Mouse (Mus musculus): Measurements from ENCODE around the gene Specc1l. TPM values are rescaled to one million over a fixed set of nuclear protein-coding genes. Genes with fewer than 3 reads are reported as not detected.
A peak's percentile ranks its signal among the peaks of the same experiment; 100 is the strongest.

Gene Specc1l
- polyA plus RNA-seq, 1 experiment from 2014 or later, result 20.4 TPM

DNA sequence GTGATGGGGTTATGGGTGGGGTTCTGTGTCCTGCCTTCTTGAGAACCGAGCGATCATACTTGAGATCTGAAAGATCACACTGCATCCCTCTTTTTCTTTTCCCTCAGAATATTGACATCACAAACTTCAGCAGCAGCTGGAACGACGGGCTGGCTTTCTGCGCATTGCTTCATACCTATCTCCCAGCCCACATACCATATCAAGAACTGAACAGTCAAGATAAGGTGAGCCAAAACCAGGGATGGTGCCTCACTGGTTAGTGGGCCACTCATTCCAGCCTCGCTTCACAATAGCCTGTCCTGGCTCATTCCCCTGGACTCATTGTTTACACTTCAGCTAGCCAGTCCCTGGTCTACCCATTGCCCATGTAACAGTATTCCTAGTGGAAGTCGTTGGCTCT lies 95.3 kb downstream of the Specc1l start:
- Histone ChIP-seq H3K36me3 (ENCODE audit: control insufficient read depth, insufficient read depth) (peaks cover 32% of the 10 kb centered on the region), H3K9me3 (replicated peaks; ENCODE audit: control insufficient read depth, low read length) (no peaks in the 10 kb centered on the region)

DNA sequence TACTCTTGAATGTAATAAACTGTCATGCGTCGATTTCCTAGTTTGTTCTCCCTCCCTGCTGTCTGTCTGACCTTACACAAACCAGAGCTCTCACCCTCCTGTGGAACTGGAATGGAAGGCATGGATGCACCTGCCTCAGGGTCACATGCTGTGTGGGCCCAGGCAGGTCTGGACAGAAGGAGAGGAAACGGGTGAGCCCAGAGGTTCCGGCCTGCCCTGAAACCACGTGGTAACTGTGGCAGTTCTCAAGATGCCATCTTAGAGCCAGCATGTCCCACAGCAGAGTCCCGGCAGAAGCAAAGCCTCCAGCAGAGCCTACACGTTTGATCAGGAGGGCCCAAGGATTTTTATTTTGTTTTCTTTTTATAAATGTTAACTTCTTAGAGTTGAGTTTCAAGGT lies 100.5 kb downstream of the Specc1l start:
- no peak overlapping the region for H3K9ac ChIP-seq (ENCODE audit: low read length)
- H3K4me1 ChIP-seq (ENCODE audit: control insufficient read depth, insufficient read depth, low read length), result peaks cover 20% of the 10 kb centered on the region
- no peak overlapping the region for H3K4me3 ChIP-seq (ENCODE audit: low read length)
- WGBS, result 76% methylated on average over 7 of the region's 7 CpGs
- peaks cover 29% of the 10 kb centered on the region for H3K36me3 ChIP-seq (ENCODE audit: control insufficient read depth, insufficient read depth)
- H3K9me3 ChIP-seq (replicated peaks; ENCODE audit: control insufficient read depth, low read length), result no peaks in the 10 kb centered on the region
- H3K4me2 ChIP-seq (ENCODE audit: low read depth, low read length), result no peak overlapping the region
- no peak for ATAC-seq (replicated peaks; ENCODE audit: extremely low read depth, insufficient read depth, low FRiP score)
- H3K27me3 ChIP-seq (ENCODE audit: control insufficient read depth, insufficient read depth, low read length), result no peaks in the 10 kb centered on the region
- H3K27ac ChIP-seq (ENCODE audit: low read length), result no peak overlapping the region

More for the DNA sequence above, 95.3 kb downstream of the Specc1l start:
- Histone ChIP-seq H3K4me2 (ENCODE audit: low read depth, low read length) (no peak overlapping the region), H3K9ac (ENCODE audit: low read length) (no peak overlapping the region), H3K4me1 (ENCODE audit: control insufficient read depth, insufficient read depth, low read length) (peaks cover 15% of the 10 kb centered on the region; the same call in 1 of the 2 replicates), H3K27me3 (ENCODE audit: control insufficient read depth, insufficient read depth, low read length) (no peaks in the 10 kb centered on the region), H3K27ac (ENCODE audit: low read length) (no peak overlapping the region), H3K4me3 (ENCODE audit: low read length) (no peak overlapping the region)
- 82% methylated on average over 7 of the region's 7 CpGs for WGBS
- ATAC-seq (replicated peaks; ENCODE audit: extremely low read depth, insufficient read depth, low FRiP score), result no peak

DNA sequence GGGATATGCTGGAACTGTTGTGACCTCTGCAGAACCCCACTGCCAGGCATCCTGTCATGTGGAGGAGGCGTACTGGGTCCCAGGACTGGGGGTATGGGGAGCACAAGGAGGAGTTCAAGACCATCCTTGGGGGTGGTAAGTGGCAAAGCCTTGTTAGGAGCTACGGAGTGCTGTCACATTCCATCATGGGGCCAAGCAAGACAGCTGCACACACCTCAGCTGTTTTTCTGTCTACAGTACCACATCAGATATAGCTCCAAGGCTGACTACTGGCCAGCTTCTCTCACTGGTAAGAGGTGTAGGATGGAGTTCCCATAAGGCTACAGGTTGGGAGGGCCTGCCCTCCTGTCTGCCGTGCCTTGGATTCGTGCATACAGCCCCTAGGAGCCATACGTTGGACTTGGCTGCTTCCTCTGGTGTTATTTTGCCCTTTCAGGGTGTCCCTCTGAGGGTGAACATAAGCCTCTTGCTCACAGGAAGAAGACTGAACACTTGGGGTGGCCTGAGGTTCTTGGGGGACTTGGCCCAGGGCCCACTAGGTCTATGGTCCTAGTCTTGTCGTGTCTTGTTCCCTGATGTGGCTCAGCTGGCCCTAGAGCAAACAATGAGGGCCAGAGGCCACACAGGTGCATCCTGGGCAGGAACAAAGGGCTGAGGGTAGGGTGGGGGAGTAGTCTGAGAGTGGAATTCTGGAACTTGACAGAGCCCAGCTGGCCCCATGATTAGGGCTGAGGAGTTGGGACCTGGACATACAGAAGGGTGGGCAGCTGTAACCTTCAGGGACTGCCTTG lies 102.5 kb downstream of the Specc1l start:
- peaks cover 4% of the 10 kb centered on the region; the same call in 1 of the 2 replicates for H3K27me3 ChIP-seq (ENCODE audit: control insufficient read depth, insufficient read depth, low read length)
- no peaks in the 10 kb centered on the region for H3K9me3 ChIP-seq (replicated peaks; ENCODE audit: control insufficient read depth, low read length)
- H3K9ac ChIP-seq (ENCODE audit: low read length), result no peak overlapping the region
- no peak overlapping the region for H3K4me2 ChIP-seq (ENCODE audit: low read depth, low read length)
- peaks cover 25% of the 10 kb centered on the region for H3K4me1 ChIP-seq (ENCODE audit: control insufficient read depth, insufficient read depth, low read length)
- peak overlapping the region; percentile 42 for H3K27ac ChIP-seq (ENCODE audit: low read length)
- 61% methylated on average over 6 of the region's 6 CpGs for WGBS
- no peak overlapping the region for H3K4me3 ChIP-seq (ENCODE audit: low read length)
- peaks cover 16% of the 10 kb centered on the region for H3K36me3 ChIP-seq (ENCODE audit: control insufficient read depth, insufficient read depth)
- ATAC-seq (replicated peaks; ENCODE audit: extremely low read depth, insufficient read depth, low FRiP score), result peak; percentile 19; the same call in 1 of the 2 replicates

DNA sequence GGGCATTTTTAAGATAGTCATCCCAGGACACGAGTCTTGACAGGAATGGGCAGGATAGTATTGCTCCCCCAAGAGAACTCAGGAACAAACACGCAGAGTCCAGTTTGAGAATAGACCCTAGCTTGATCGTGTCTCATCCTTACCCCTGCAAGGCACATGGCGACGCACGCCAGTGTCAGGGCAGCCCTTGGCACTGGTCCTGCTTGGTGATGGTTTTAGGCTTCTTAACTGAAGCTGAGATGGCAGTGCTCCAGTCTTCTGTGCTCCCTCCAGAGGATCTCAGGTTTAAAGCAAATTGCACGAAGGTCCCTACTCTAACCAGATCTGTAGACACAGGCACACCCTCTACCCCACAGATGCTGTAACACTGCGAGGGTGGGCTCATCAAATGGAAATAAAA lies 103.9 kb downstream of the Specc1l start:
- H3K9me3 ChIP-seq (replicated peaks; ENCODE audit: control insufficient read depth, low read length), result no peaks in the 10 kb centered on the region
- no peak overlapping the region for H3K9ac ChIP-seq (ENCODE audit: low read length)
- no peak for ATAC-seq (replicated peaks; ENCODE audit: extremely low read depth, insufficient read depth, low FRiP score)
- no peak overlapping the region for H3K27ac ChIP-seq (ENCODE audit: low read length)
- H3K36me3 ChIP-seq (ENCODE audit: control insufficient read depth, insufficient read depth), result peaks cover 6% of the 10 kb centered on the region
- H3K4me1 ChIP-seq (ENCODE audit: control insufficient read depth, insufficient read depth, low read length), result peaks cover 25% of the 10 kb centered on the region
- no peak overlapping the region for H3K4me3 ChIP-seq (ENCODE audit: low read length)
- WGBS, result 62% methylated on average over 8 of the region's 8 CpGs
- H3K4me2 ChIP-seq (ENCODE audit: low read depth, low read length), result no peak overlapping the region
- H3K27me3 ChIP-seq (ENCODE audit: control insufficient read depth, insufficient read depth, low read length), result peaks cover 4% of the 10 kb centered on the region; the same call in 1 of the 2 replicates

DNA sequence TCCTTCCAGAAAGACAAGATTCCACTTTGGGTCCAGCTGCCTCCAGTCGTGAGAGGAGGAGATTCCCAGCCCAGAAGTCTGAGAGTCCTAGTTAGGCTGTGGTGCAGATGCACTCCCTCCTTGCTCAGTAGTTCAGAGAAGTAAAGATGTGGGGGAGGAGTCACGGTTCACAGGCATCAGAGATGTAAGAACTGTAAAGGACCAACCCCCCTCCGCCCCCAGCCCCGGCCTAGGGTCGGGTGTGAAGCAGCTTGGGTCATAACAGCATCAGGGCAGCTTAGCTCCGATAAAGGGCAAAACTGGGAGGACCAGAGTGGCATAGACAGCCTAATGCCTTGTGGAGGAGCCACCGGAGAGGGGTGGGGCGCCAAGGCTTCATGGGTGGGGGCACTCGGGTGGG lies 104.6 kb downstream of the Specc1l start:
- Histone ChIP-seq H3K27me3 (ENCODE audit: control insufficient read depth, insufficient read depth, low read length) (peaks cover 4% of the 10 kb centered on the region; the same call in 1 of the 2 replicates), H3K9ac (ENCODE audit: low read length) (peak overlapping the region; percentile 86), H3K4me2 (ENCODE audit: low read depth, low read length) (peak overlapping the region; percentile 88), H3K27ac (ENCODE audit: low read length) (peak overlapping the region; percentile 60), H3K36me3 (ENCODE audit: control insufficient read depth, insufficient read depth) (peaks cover 3% of the 10 kb centered on the region; the same call in 1 of the 2 replicates), H3K4me3 (ENCODE audit: low read length) (peak overlapping the region; percentile 74), H3K9me3 (replicated peaks; ENCODE audit: control insufficient read depth, low read length) (no peaks in the 10 kb centered on the region), H3K4me1 (ENCODE audit: control insufficient read depth, insufficient read depth, low read length) (peaks cover 25% of the 10 kb centered on the region)
- 6% methylated on average over 8 of the region's 9 CpGs for WGBS
- peak; percentile 18; the same call in 1 of the 2 replicates for ATAC-seq (replicated peaks; ENCODE audit: extremely low read depth, insufficient read depth, low FRiP score)

DNA sequence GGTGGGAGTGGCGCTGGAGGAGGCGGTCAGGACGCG lies 104.8 kb downstream of the Specc1l start, which contains the start of gene Adora2a:
Gene Adora2a (plus strand): TSS at position 6 of the 36 bp plus-strand sequence.
- peaks cover 4% of the 10 kb centered on the region; the same call in 1 of the 2 replicates for H3K27me3 ChIP-seq (ENCODE audit: control insufficient read depth, insufficient read depth, low read length)
- peak within 1 kb of the TSS; percentile 74 for H3K4me3 ChIP-seq (ENCODE audit: low read length)
- peak within 1 kb of the TSS; percentile 71 for H3K27ac ChIP-seq (ENCODE audit: low read length)
- H3K4me1 ChIP-seq (ENCODE audit: control insufficient read depth, insufficient read depth, low read length), result peaks cover 25% of the 10 kb centered on the region
- H3K36me3 ChIP-seq (ENCODE audit: control insufficient read depth, insufficient read depth), result peaks cover 3% of the 10 kb centered on the region; the same call in 1 of the 2 replicates
- WGBS, result 0% methylated on average over 4 of the region's 4 CpGs
- no peaks in the 10 kb centered on the region for H3K9me3 ChIP-seq (replicated peaks; ENCODE audit: control insufficient read depth, low read length)
- no peak for ATAC-seq (replicated peaks; ENCODE audit: extremely low read depth, insufficient read depth, low FRiP score)
- H3K4me2 ChIP-seq (ENCODE audit: low read depth, low read length), result peak within 1 kb of the TSS; percentile 88
- H3K9ac ChIP-seq (ENCODE audit: low read length), result peak within 1 kb of the TSS; percentile 86

DNA sequence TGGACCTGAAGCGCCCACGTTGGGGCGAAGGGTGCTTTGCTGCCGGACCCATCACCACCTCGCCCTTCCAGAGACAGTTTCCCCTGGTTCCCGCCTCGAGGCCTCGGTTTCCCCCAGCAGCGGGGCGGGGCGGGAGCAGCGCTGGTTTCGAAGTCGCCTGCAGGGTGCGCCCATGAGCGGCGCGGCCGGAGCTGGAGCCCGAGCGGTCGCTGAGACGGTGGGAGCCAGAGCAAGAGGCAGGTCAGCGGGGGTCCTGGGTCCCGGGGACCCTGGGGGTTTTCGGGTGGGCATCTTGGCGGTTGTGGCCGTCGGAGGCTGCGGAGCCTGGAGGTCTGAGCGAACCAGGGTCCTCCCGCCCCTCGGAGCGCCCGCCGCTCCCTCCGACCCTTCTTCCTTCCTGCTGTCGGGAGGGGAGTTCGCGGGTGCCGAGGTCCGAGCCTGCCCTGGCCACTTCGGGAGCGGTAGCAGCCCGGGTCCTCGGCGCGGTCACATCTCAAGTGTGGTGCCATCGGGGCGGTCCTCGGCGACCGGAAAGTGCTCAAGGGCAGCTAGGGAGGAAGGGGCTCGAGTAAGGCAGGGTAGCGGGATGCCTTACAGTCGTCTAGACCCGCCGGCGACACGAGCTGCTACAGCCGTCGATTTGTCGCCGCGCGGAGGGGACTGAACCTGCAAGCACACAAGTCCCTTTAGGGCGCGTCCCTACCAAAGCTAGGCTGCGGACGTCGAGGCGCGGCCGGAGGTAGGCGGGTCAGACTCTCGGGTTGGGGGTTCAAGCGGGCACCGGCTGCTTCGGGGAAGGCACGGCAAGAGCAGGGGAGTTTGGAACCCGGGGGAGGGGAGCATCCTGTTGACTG lies 105.3 kb downstream of the Specc1l start:
- Histone ChIP-seq H3K4me2 (ENCODE audit: low read depth, low read length) (peak overlapping the region; percentile 88), H3K36me3 (ENCODE audit: control insufficient read depth, insufficient read depth) (peaks cover 3% of the 10 kb centered on the region; the same call in 1 of the 2 replicates), H3K4me3 (ENCODE audit: low read length) (peak overlapping the region; percentile 74), H3K27me3 (ENCODE audit: control insufficient read depth, insufficient read depth, low read length) (peaks cover 4% of the 10 kb centered on the region; the same call in 1 of the 2 replicates), H3K27ac (ENCODE audit: low read length) (peak overlapping the region; percentile 71), H3K4me1 (ENCODE audit: control insufficient read depth, insufficient read depth, low read length) (peaks cover 25% of the 10 kb centered on the region), H3K9ac (ENCODE audit: low read length) (peak overlapping the region; percentile 86), H3K9me3 (replicated peaks; ENCODE audit: control insufficient read depth, low read length) (no peaks in the 10 kb centered on the region)
- ATAC-seq (replicated peaks; ENCODE audit: extremely low read depth, insufficient read depth, low FRiP score), result peak; percentile 61
- under 1% methylated on average over 79 of the region's 81 CpGs for WGBS

DNA sequence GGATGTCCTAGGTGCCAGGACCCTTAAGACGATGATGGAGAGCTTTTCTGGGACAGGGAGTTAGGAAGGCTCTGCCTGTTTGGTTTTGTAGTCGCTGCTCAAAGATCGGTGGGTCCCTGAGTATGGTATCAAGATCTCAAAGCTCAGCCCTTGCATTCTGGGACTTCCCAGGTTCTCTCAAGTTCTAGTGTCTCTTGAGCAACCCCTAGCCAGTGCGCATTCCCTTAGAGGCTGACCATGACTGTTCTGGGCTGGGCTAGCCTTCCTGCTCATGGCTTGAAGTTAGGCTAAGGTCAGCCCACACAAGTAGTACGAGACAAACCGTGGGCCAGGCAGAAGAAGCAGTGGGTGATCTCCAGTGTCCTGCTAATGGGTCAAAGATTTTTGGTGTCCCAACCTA lies 106.3 kb downstream of the Specc1l start:
- WGBS, result 67% methylated on average over 6 of the region's 6 CpGs
- Histone ChIP-seq H3K27me3 (ENCODE audit: control insufficient read depth, insufficient read depth, low read length) (peaks cover 4% of the 10 kb centered on the region; the same call in 1 of the 2 replicates), H3K9ac (ENCODE audit: low read length) (peak overlapping the region; percentile 86), H3K4me1 (ENCODE audit: control insufficient read depth, insufficient read depth, low read length) (peaks cover 24% of the 10 kb centered on the region), H3K27ac (ENCODE audit: low read length) (peak overlapping the region; percentile 71), H3K4me2 (ENCODE audit: low read depth, low read length) (peak overlapping the region; percentile 88), H3K4me3 (ENCODE audit: low read length) (peak overlapping the region; percentile 74), H3K36me3 (ENCODE audit: control insufficient read depth, insufficient read depth) (no peaks in the 10 kb centered on the region), H3K9me3 (replicated peaks; ENCODE audit: control insufficient read depth, low read length) (no peaks in the 10 kb centered on the region)
- no peak for ATAC-seq (replicated peaks; ENCODE audit: extremely low read depth, insufficient read depth, low FRiP score)

DNA sequence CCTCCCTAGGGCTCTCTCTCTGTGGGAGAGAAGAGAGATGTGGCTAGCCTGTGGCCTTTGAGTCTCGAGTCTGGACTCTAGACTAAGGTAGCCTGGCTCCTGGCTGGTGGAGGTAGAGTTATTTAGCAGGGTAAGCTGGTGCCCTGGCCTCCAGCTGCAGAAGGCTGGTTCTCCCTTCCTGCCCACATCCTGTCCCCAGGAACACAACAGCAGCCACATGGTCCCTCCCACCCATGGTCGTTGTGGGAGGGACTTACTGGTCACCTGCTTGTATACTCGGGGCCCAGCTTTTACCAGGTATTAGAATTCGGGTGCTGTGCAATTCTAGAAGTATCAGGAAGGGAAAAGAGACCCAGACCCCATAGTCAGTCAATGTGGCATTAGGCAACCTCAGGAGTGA lies 108.4 kb downstream of the Specc1l start:
- 0 out of 2 replicates have a peak overlapping the region, but pooled peaks have one; percentile 16 for H3K27ac ChIP-seq (ENCODE audit: low read length)
- no peaks in the 10 kb centered on the region for H3K9me3 ChIP-seq (replicated peaks; ENCODE audit: control insufficient read depth, low read length)
- H3K4me3 ChIP-seq (ENCODE audit: low read length), result peak overlapping the region; percentile 15; the same call in 1 of the 2 replicates
- peaks cover 17% of the 10 kb centered on the region for H3K4me1 ChIP-seq (ENCODE audit: control insufficient read depth, insufficient read depth, low read length)
- WGBS, result 52% methylated on average over 4 of the region's 4 CpGs
- H3K4me2 ChIP-seq (ENCODE audit: low read depth, low read length), result peak overlapping the region; percentile 88
- peaks cover 4% of the 10 kb centered on the region; the same call in 1 of the 2 replicates for H3K27me3 ChIP-seq (ENCODE audit: control insufficient read depth, insufficient read depth, low read length)
- H3K36me3 ChIP-seq (ENCODE audit: control insufficient read depth, insufficient read depth), result no peaks in the 10 kb centered on the region
- no peak for ATAC-seq (replicated peaks; ENCODE audit: extremely low read depth, insufficient read depth, low FRiP score)
- no peak overlapping the region for H3K9ac ChIP-seq (ENCODE audit: low read length)

Data from heart, embryonic 16.5 days (tissue).